Mouse (Mus musculus) right cerebral cortex, postnatal 4 days (tissue): ENCODE results near the gene Elk3.
A peak's percentile ranks its signal among the peaks of the same experiment; 100 is the strongest.
"Not testable (repeated sequence)": the region's sequence is repeated elsewhere in the genome, so short reads cannot be mapped to it uniquely, and the experiment has no call there.

Source experiments
- DNase-seq: peaks from one replicate; pipeline ENCODE4 v3.0.0-alpha.2; 2022

The Elk3 gene

GRCm38 (mm10) chr10:93310721-93311411 lies at the start of gene Elk3:
Elk3 (minus strand) TSS chr10:93311135.
- peak; percentile 35 for DNase-seq

GRCm38 (mm10) chr10:93360623-93361022 lies 49.7 kb upstream of the Elk3 start:
- no peak for DNase-seq

GRCm38 (mm10) chr10:93360190-93360589 lies 49.3 kb upstream of the Elk3 start:
- not testable (repeated sequence) for DNase-seq

- DNase-seq, result no peak
Observed at GRCm38 (mm10) chr10:93359339-93359863, 48.5 kb upstream of the Elk3 start.

- no peak for DNase-seq
Observed at GRCm38 (mm10) chr10:93358878-93359277, 47.9 kb upstream of the Elk3 start.

GRCm38 (mm10) chr10:93357162-93357561 lies 46.2 kb upstream of the Elk3 start:
- DNase-seq, result no peak

- DNase-seq, result no peak
Observed at GRCm38 (mm10) chr10:93356122-93356521, 45.2 kb upstream of the Elk3 start.

- DNase-seq, result no peak
Observed at GRCm38 (mm10) chr10:93355276-93355927, 44.5 kb upstream of the Elk3 start.

- DNase-seq, result no peak
Observed at GRCm38 (mm10) chr10:93353545-93354326, 42.8 kb upstream of the Elk3 start.

- no peak for DNase-seq
Observed at GRCm38 (mm10) chr10:93347918-93348505, 37.1 kb upstream of the Elk3 start.

GRCm38 (mm10) chr10:93347387-93347786 lies 36.5 kb upstream of the Elk3 start:
- DNase-seq, result no peak

- DNase-seq, result no peak
Observed at GRCm38 (mm10) chr10:93346208-93346936, 35.4 kb upstream of the Elk3 start.

GRCm38 (mm10) chr10:93345497-93345896 lies 34.6 kb upstream of the Elk3 start:
- DNase-seq, result no peak

- no peak for DNase-seq
Observed at GRCm38 (mm10) chr10:93343469-93343868, 32.5 kb upstream of the Elk3 start.

- no peak for DNase-seq
Observed at GRCm38 (mm10) chr10:93342986-93343385, 32.1 kb upstream of the Elk3 start.

- DNase-seq, result no peak
Observed at GRCm38 (mm10) chr10:93338526-93338925, 27.6 kb upstream of the Elk3 start.

- no peak for DNase-seq
Observed at GRCm38 (mm10) chr10:93336462-93336931, 25.6 kb upstream of the Elk3 start.

- DNase-seq, result no peak
Observed at GRCm38 (mm10) chr10:93335828-93336461, 25.0 kb upstream of the Elk3 start.

- no peak for DNase-seq
Observed at GRCm38 (mm10) chr10:93335001-93335400, 24.1 kb upstream of the Elk3 start.

GRCm38 (mm10) chr10:93333239-93333638 lies 22.3 kb upstream of the Elk3 start:
- no peak for DNase-seq

- DNase-seq, result no peak
Observed at GRCm38 (mm10) chr10:93332261-93332809, 21.4 kb upstream of the Elk3 start.
